Mouse (Mus musculus) adrenal gland, adult 8-10 months (tissue): ENCODE data around the gene Vezt. TPM values are rescaled to one million over a fixed set of nuclear protein-coding genes. Genes with fewer than 3 reads are reported as not detected.

Source experiments
- DNase-seq: peaks from one replicate; pipeline ENCODE4 v3.0.0; 2022
- microRNA-seq, 2 experiments: library from miRNA; unstranded; fragments of <30 nt; microRNA quantifications; one replicate each; pipeline ENCODE4 v1.2.0; 2022
- total RNA-seq, 4 experiments: library from RNA; stranded (reverse); gene quantifications; 2 replicates each; pipeline ENCODE4 v1.2.4; 2022

Vezt gene
- total RNA-seq, 4 experiments from 2014 or later: 18.4 to 30.9 (median 25.1) TPM

GRCm38 (mm10) chr10:93909015-93909414, 126.6 kb downstream of the Vezt start:
- DNase-seq: no peak

GRCm38 (mm10) chr10:93908540-93908939, 127.1 kb downstream of the Vezt start:
- DNase-seq: no peak

GRCm38 (mm10) chr10:93907376-93907775, 128.2 kb downstream of the Vezt start:
- no peak for DNase-seq

GRCm38 (mm10) chr10:93899907-93900306, 135.7 kb downstream of the Vezt start:
- DNase-seq: no peak

GRCm38 (mm10) chr10:93899303-93899702, 136.3 kb downstream of the Vezt start:
- DNase-seq: no peak

- DNase-seq: no peak
These were observed 138.5 kb downstream of the Vezt start, which contains the start of gene Metap2 for GRCm38 (mm10) chr10:93897043-93897646. Metap2 (minus strand) TSS chr10:93897093.

GRCm38 (mm10) chr10:93892551-93892950, 143.1 kb downstream of the Vezt start:
- DNase-seq: no peak

GRCm38 (mm10) chr10:93891031-93891430, 144.6 kb downstream of the Vezt start:
- DNase-seq: no peak

- DNase-seq: no peak
These were observed 145.1 kb downstream of the Vezt start for GRCm38 (mm10) chr10:93890565-93890964.

GRCm38 (mm10) chr10:93889976-93890375, 145.6 kb downstream of the Vezt start:
- DNase-seq: no peak

- DNase-seq: peak; percentile 82
These were observed 146.1 kb downstream of the Vezt start for GRCm38 (mm10) chr10:93889579-93889950.

Small RNA genes lying within 50 kb of the gene (microRNA-seq; reads per million reads assigned to microRNA genes)
- 23.6 to 33.1 reads per million in 2 experiments for gene Mir331

Other genes with a start within 250 kb of the Vezt start
- not detected for gene Usp44, start 204.3 kb downstream of the Vezt start, total RNA-seq
- 100 to 1,000 TPM; 159 to 224 (median 194) TPM for gene Metap2, start 138.7 kb downstream of the Vezt start, total RNA-seq
- 1 to 10 TPM; 4.5 to 6.5 (median 5.7) TPM for gene Fgd6, start 184 bp upstream of the Vezt start, total RNA-seq
- gene Nr2c1, start 112.2 kb upstream of the Vezt start, total RNA-seq: 10 to 100 TPM; 12.7 to 17.0 (median 14.6) TPM
- 100 to 1,000 TPM; 224 to 278 (median 248) TPM for gene Ndufa12, start 162.9 kb upstream of the Vezt start, total RNA-seq